Mouse (Mus musculus) olfactory bulb, adult 2 months (tissue): ENCODE measurements around the gene Atp6v0b.

Experiments used
- CTCF ChIP-seq: fragments of 200-500 bp; IDR thresholded peaks from 2 replicates; pipeline ENCODE4 v1.5.1; 2012; ENCODE audit warnings: low read depth, mild to moderate bottlenecking, low read length, moderate library complexity; ENCODE audit not compliant: insufficient read depth
- POLR2A ChIP-seq: fragments of 200-500 bp; IDR thresholded peaks from 2 replicates; pipeline ENCODE4 v1.6.1; 2012; ENCODE audit warnings: mild to moderate bottlenecking, low read depth, low read length, moderate library complexity; ENCODE audit not compliant: insufficient read depth

- TF ChIP-seq POLR2A (no peak), CTCF (no peak)
These were observed 36.3 kb downstream of the Atp6v0b start for GRCm38 (mm10) chr4:117850871-117851270.
